Mouse (Mus musculus): ENCODE results near the gene Scn2a.

DNA sequence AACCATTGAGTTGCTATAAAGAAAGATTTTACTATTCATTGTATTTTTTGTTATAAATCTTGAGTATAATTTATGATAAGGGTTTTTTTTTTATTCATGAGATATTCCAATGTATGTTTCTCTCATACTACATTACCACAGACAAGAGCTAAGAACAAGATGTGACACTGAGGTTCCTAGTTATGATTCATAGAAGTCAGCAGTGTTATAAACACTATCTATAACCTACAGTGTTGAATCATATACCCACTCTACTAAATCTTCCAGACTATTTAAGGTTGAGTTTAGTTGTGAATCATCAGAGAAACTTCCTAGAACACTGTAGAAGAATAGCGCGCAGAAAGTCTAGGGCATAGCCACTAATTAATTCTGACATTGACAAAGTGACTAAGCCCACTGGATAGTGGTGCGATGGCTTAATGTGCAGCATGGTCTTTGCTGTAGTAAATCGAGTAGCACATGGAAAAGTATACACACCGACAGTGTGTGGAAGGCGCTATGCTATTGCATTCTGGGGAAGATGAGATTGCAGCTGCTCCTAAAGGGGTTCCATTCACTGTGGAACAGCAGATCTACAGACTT lies 101.7 kb downstream of the Scn2a start:
- no peak for TF ChIP-seq RAD21 (IDR thresholded peaks at IDR 0.05; ENCODE audit: low read depth, low read length)
- no peak for TF ChIP-seq ZNF384 (IDR thresholded peaks at IDR 0.05; ENCODE audit: low read depth, low read length)
- no peak for TF ChIP-seq E2F4 (IDR thresholded peaks at IDR 0.05; ENCODE audit: borderline replicate concordance, low read depth, low read length)
- no peak for TF ChIP-seq CHD1 (IDR thresholded peaks at IDR 0.05; ENCODE audit: low read depth, low read length)

Measured in MEL (cell line).